Mouse (Mus musculus) right cerebral cortex, postnatal 10 days (tissue): ENCODE results near the gene Dgke.
A peak's percentile ranks its signal among the peaks of the same experiment; 100 is the strongest.
"Not testable (repeated sequence)": the region's sequence is repeated elsewhere in the genome, so short reads cannot be mapped to it uniquely, and the experiment has no call there.

ENCODE experiments used
- DNase-seq, 2 experiments: peaks; one replicate each; pipeline ENCODE4 v3.0.0; 2021; ENCODE audit warnings: low spot score in 2 of 2

Gene Dgke

DNA sequence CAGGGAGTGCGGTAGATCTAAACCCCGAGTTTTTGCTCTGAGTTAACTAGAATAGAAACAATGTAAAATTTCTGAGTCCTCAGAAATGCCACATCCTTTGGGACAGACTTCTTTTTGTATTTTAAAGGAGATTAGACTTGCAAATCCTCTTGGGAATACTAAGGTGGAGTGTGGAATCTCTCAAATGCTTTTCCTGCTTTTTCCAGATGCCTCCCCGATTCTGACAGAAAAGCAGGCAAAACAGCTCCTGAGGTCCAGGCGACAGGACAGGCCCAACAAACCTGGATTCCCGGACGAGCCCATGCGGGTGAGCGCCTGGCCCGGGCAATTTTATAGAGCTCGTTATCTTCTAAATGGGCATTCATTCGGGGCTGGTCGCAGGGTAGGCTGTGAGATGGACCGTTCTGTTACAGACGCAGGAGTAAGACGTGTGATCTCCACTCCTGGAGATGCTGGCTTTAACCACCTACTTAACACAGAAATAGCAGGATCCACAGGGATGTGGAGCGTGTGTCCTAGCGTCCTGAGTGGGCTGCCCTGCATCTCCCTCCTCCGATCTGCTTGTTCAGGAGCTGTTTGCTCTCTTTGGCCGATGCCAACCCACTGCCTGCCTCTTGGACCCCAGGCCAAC is 8.2 kb upstream of the Dgke start:
- no peak for DNase-seq

GRCm38 (mm10) chr11:89073541-89073940 is 6.9 kb upstream of the Dgke start, which contains the start of gene Gm525:
Gene Gm525, plus strand, starts transcription at chr11:89073841.
- no peak for DNase-seq

GRCm38 (mm10) chr11:89071522-89071921 is 4.9 kb upstream of the Dgke start:
- DNase-seq = no peak

DNA sequence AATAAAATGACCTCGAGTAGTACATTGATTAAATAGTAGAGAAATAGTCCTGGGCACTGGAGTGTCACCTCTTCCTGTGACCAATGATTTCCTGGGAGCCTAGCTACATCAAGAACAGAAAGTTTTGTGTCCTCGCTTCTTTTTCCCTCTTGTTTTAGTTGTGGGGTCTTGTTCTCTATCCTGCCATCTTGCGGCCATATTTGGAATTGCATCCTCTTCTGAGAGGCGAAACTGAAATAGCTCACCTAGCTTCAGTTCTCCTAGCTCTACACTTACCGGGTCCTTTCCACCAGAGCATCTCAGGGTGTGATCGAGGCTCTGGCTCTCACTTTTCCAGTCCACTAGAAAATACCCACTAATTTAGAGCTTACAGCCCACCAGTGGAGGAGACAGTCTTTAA is 2.7 kb upstream of the Dgke start:
- DNase-seq = peak; percentile 41 to 70

GRCm38 (mm10) chr11:89068649-89069048 is 2.0 kb upstream of the Dgke start:
- DNase-seq = no peak

DNA sequence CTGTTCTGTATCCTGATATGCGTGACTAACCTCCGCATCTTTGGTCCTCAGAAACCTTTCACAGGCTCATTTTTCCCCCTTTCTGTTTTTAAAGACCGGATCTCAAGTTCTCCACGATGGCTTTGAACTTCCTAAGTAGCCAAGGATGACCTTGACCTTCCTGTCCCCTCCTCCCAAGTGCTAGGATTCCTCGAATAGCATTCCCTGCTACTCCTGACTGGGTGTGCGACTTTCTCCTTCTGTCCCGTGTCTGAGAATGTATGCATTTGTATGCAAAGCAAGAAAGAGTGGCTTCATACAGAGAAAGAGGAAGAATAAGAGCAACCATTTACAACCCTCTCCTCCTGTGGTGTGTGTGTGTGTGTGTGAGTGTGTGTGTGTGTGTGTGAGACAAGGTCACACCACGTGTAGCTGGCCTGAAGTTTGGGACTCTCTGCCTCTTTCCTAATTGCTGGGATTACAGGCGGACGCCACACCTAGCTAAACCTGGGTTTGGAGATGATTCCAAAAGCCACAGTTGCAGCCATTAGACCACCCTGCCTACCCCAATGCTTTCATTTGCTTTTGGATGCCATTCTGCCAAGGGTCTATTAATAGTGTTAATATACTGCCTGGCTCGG is 1.3 kb upstream of the Dgke start:
- DNase-seq = no peak

- DNase-seq = no peak
Measured at GRCm38 (mm10) chr11:89067301-89067822, 712 bp upstream of the Dgke start.

DNA sequence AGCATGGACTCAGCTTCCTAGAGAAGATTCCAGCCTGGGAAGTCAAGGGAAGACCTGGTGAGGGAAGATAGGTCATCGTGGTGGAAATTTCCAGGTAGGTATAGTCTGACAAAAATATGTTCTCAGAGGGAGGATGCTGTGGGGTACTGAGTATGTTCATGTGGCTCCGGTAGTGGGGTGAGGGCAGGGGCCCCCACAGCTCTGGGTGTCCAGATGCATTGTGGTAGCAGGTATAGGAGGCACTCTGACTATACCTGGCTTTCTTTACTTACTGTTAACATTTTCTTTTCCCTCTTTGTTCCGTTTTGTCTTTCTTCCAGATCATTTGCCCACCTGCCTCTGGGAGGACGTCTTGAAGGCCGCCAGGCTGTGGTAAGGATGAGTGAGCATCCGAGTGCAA is 524 bp downstream of the Dgke start:
- DNase-seq = no peak

DNA sequence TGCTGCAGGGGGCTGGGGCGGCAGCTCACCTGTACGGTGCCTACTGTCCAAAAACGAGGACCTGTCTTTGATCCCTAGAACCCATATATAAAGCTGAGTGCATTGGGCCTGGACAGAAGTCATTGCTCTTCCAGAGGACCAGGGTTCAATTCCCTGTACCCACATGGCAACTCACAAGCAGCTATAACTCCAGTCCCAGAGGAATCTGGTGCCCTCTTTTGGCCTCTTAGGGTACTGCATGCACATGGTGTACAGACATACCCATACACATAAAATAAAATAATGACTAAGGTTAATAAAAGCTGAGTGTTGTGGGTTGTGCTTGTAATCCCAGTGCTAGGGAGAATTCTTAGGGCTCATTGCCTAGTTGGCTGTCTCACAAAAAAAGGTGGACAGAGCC is 1.4 kb downstream of the Dgke start:
- no peak for DNase-seq

- no peak for DNase-seq
Measured at GRCm38 (mm10) chr11:89064312-89064711, 2.3 kb downstream of the Dgke start.

DNA sequence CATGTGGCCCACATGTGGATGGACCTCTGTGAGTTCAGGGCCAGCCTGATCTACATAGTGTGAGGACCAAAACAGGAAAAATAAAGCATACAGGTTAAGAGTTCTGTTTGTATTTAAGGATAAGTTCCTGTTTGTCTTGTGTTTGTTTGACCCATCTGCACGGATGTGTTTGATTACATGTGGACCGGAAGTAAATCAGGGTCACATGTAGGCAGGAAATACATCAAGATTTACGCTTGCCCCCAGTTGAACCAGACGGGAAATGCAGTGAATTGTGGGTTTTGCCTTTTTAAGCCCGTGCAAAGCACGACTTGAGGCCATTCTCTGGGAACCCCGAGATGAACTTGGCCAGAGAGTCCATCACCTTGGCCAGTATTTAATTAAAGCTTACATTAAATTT is 5.3 kb downstream of the Dgke start:
- DNase-seq = no peak

- DNase-seq = peak; percentile 94 to 95
Measured at GRCm38 (mm10) chr11:89060423-89061089, 6.1 kb downstream of the Dgke start.

DNA sequence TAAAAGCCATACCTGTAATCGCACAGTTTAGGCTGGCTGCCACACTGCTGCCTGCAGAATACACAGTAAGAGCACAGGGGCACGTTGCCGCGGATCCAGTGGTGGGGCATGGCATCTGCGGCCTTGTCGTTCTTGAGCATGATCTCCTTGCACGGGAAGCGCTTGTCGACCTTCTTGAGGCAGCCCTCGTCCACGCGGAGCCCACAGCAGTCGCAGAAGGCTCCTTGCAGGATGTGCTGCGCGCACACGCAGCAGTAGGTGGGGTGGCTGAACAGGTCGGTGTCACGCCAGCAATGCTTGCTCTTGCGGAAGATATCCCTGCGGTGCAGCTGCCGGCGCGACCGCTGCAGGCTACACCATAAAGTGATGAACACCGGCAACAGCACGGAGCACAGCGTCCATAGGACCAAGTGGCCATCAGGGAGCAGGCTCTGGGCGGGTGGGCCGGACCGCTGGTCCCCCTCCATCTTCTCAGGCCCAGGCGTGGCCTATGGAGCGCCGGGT is 6.7 kb downstream of the Dgke start:
- DNase-seq = peak; percentile 55 to 61

GRCm38 (mm10) chr11:89058515-89059270 is 8.0 kb downstream of the Dgke start:
- DNase-seq = no peak

- DNase-seq = no peak
Measured at GRCm38 (mm10) chr11:89055931-89056690, 10.5 kb downstream of the Dgke start.

GRCm38 (mm10) chr11:89051767-89052166 is 14.9 kb downstream of the Dgke start:
- no peak for DNase-seq

DNA sequence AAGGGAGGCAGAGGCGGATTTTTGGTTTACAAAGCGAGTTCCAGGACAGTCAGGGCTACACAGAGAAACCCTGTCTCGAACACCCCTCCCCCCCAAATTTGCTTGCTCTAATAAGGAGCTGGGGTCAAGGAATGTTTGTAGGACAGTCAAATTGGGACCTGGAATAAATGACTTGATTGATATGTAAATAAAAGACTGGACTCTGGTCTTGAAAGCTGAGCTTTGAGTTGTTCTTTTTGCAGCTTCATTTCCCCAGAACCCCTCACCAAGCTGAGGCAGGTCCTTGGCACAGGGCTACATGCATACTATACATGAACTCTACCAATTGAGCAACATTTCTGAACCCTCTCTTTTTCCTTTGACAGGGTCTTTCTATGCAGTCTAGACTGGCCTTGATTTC is 20.6 kb downstream of the Dgke start:
- DNase-seq = no peak

DNA sequence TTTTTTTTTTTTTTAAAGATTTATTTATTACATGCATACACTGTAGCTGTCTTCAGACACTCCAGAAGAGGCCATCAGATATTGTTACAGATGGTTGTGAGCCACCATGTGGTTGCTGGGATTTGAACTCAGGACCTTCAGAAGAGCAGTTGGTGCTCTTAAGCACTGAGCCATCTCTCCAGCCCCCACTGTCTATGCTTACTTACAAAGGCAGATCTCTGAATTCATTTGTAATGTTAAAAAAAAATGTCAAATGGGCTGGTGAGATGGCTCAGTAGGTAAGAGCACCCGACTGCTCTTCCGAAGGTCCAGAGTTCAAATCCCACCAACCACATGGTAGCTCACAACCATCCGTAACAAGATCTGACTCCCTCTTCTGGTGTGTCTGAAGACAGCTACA is 21.1 kb downstream of the Dgke start:
- DNase-seq = not testable (repeated sequence)

DNA sequence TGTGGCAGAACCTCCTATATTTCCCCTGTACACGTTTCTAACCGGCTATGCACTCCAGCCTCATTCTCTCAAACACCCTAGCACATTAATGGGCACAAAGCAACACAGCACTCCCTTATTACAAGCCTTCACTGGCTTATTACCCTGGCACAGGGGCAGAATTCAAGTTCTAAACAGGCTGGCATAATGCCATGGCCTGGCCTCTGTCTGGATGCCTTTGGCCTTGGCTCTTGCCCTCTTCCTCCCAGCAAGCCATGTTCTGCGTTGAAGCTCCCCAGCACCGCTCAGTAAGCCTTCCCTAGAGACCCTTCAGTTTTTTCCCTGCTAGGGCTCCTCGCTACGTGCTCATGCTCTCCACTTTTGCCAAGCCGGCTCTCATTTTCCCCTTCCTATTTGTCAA is 23.6 kb downstream of the Dgke start:
- no peak for DNase-seq

- DNase-seq = not testable (repeated sequence)
Measured at GRCm38 (mm10) chr11:89041073-89041472, 25.6 kb downstream of the Dgke start.

- DNase-seq = peak; percentile 42 to 51
Measured at GRCm38 (mm10) chr11:89039325-89039724, 27.3 kb downstream of the Dgke start.
